Mouse (Mus musculus): ENCODE results near the gene Bicc1.
"Not testable (repeated sequence)": the region's sequence is repeated elsewhere in the genome, so short reads cannot be mapped to it uniquely, and the experiment has no call there.

The Bicc1 gene

GRCm38 (mm10) chr10:70946121-70946520 is 213.4 kb downstream of the Bicc1 start:
- DNase-seq (ENCODE audit: low spot score in 2 of 2) = not testable (repeated sequence)

- no peak for DNase-seq (ENCODE audit: low spot score in 2 of 2)
Observed at GRCm38 (mm10) chr10:70945076-70945475, 214.4 kb downstream of the Bicc1 start.

- DNase-seq (ENCODE audit: low spot score in 2 of 2) = no peak
Observed at GRCm38 (mm10) chr10:70941623-70942022, 217.9 kb downstream of the Bicc1 start.

- no peak for DNase-seq (ENCODE audit: low spot score in 2 of 2)
Observed at GRCm38 (mm10) chr10:70939751-70940150, 219.7 kb downstream of the Bicc1 start.

GRCm38 (mm10) chr10:70937450-70937849 is 222.1 kb downstream of the Bicc1 start:
- DNase-seq (ENCODE audit: low spot score in 2 of 2) = no peak

GRCm38 (mm10) chr10:70936008-70936407 is 223.5 kb downstream of the Bicc1 start:
- DNase-seq (ENCODE audit: low spot score in 2 of 2) = no peak

- DNase-seq (ENCODE audit: low spot score in 2 of 2) = no peak
Observed at GRCm38 (mm10) chr10:70926126-70926525, 233.4 kb downstream of the Bicc1 start.

GRCm38 (mm10) chr10:70924348-70924747 is 235.2 kb downstream of the Bicc1 start:
- no peak for DNase-seq (ENCODE audit: low spot score in 2 of 2)

- no peak for DNase-seq (ENCODE audit: low spot score in 2 of 2)
Observed at GRCm38 (mm10) chr10:70923936-70924335, 235.6 kb downstream of the Bicc1 start.

GRCm38 (mm10) chr10:70921481-70921880 is 238.0 kb downstream of the Bicc1 start:
- no peak for DNase-seq (ENCODE audit: low spot score in 2 of 2)

- no peak for DNase-seq (ENCODE audit: low spot score in 2 of 2)
Observed at GRCm38 (mm10) chr10:70919851-70920250, 239.6 kb downstream of the Bicc1 start.

- no peak for DNase-seq (ENCODE audit: low spot score in 2 of 2)
Observed at GRCm38 (mm10) chr10:70919031-70919663, 240.4 kb downstream of the Bicc1 start.

GRCm38 (mm10) chr10:70916697-70917096 is 242.8 kb downstream of the Bicc1 start:
- no peak for DNase-seq (ENCODE audit: low spot score in 2 of 2)

- DNase-seq (ENCODE audit: low spot score in 2 of 2) = no peak
Observed at GRCm38 (mm10) chr10:70915096-70915495, 244.4 kb downstream of the Bicc1 start.

GRCm38 (mm10) chr10:70903936-70904335 is 255.6 kb downstream of the Bicc1 start:
- DNase-seq (ENCODE audit: low spot score in 2 of 2) = no peak

GRCm38 (mm10) chr10:70902751-70903485 is 256.6 kb downstream of the Bicc1 start:
- no peak for DNase-seq (ENCODE audit: low spot score in 2 of 2)

GRCm38 (mm10) chr10:70901193-70901875 is 258.2 kb downstream of the Bicc1 start:
- DNase-seq (ENCODE audit: low spot score in 2 of 2) = no peak

- no peak for DNase-seq (ENCODE audit: low spot score in 2 of 2)
Observed at GRCm38 (mm10) chr10:70895891-70896290, 263.6 kb downstream of the Bicc1 start.

- no peak for DNase-seq (ENCODE audit: low spot score in 2 of 2)
Observed at GRCm38 (mm10) chr10:70878046-70878445, 281.5 kb downstream of the Bicc1 start.

GRCm38 (mm10) chr10:70877631-70878030 is 281.9 kb downstream of the Bicc1 start:
- no peak for DNase-seq (ENCODE audit: low spot score in 2 of 2)

GRCm38 (mm10) chr10:70876522-70876921 is 283.0 kb downstream of the Bicc1 start:
- DNase-seq (ENCODE audit: low spot score in 2 of 2) = no peak

GRCm38 (mm10) chr10:70876119-70876518 is 283.4 kb downstream of the Bicc1 start:
- DNase-seq (ENCODE audit: low spot score in 2 of 2) = no peak
